Mouse (Mus musculus) liver, embryonic 11.5 days (tissue): ENCODE results near the gene Klk1b16. TPM values are rescaled to one million over a fixed set of nuclear protein-coding genes. Genes with fewer than 3 reads are reported as not detected.

Source experiments
- polyA plus RNA-seq: library from polyadenylated mRNA; unstranded; fragments of >200 nt; fragmentation: Nextera tagmentation; extraction: Ambion mirVana; gene quantifications from 2 replicates; pipeline ENCODE4 v1.2.1, GENCODE M21; 2014

Klk1b16 gene
- polyA plus RNA-seq, 1 experiment from 2014 or later = not detected

Other genes starting within 250 kb of the Klk1b16 start
- gene Klk15, start 203.0 kb upstream of the Klk1b16 start, polyA plus RNA-seq = not detected in 2 replicates
- not detected in 2 replicates for gene Klk1b8, start 186.1 kb upstream of the Klk1b16 start, polyA plus RNA-seq
- not detected in 2 replicates for gene Klk1b1, start 170.0 kb upstream of the Klk1b16 start, polyA plus RNA-seq
- gene Klk1b9, start 160.7 kb upstream of the Klk1b16 start, polyA plus RNA-seq = not detected in 2 replicates
- gene Klk1b11, start 140.9 kb upstream of the Klk1b16 start, polyA plus RNA-seq = not detected in 2 replicates
- gene Klk1b26, start 124.6 kb upstream of the Klk1b16 start, polyA plus RNA-seq = not detected in 2 replicates
- gene Klk1b27, start 84.5 kb upstream of the Klk1b16 start, polyA plus RNA-seq = not detected in 2 replicates
- gene Klk1b21, start 34.4 kb upstream of the Klk1b16 start, polyA plus RNA-seq = not detected in 2 replicates
- not detected in 2 replicates for gene Klk1b22, start 24.1 kb upstream of the Klk1b16 start, polyA plus RNA-seq
- not detected in 2 replicates for gene Klk1b24, start 51.5 kb downstream of the Klk1b16 start, polyA plus RNA-seq
- not detected in 2 replicates for gene Klk1b3, start 61.4 kb downstream of the Klk1b16 start, polyA plus RNA-seq
- not detected in 2 replicates for gene Klk1b4, start 70.7 kb downstream of the Klk1b16 start, polyA plus RNA-seq
- gene Klk1b5, start 79.2 kb downstream of the Klk1b16 start, polyA plus RNA-seq = not detected in 2 replicates
- not detected in 2 replicates for gene Klk1, start 88.6 kb downstream of the Klk1b16 start, polyA plus RNA-seq
- not detected in 2 replicates for gene Gm36864, start 99.4 kb downstream of the Klk1b16 start, polyA plus RNA-seq
- gene 1700028J19Rik, start 109.9 kb downstream of the Klk1b16 start, polyA plus RNA-seq = 1.5 and 2.0 TPM in 2 replicates
- gene 2410002F23Rik, start 110.0 kb downstream of the Klk1b16 start, polyA plus RNA-seq = 109 and 117 TPM in 2 replicates
- not detected in 2 replicates for gene Acp4, start 120.6 kb downstream of the Klk1b16 start, polyA plus RNA-seq
- gene Gm15517, start 124.7 kb downstream of the Klk1b16 start, polyA plus RNA-seq = not detected in 2 replicates
- 0.90 and 1.1 TPM in 2 replicates for gene Clec11a, start 170.1 kb downstream of the Klk1b16 start, polyA plus RNA-seq
- 0.62 and 0.69 TPM in 2 replicates for gene Shank1, start 173.5 kb downstream of the Klk1b16 start, polyA plus RNA-seq
- gene Syt3, start 247.3 kb downstream of the Klk1b16 start, polyA plus RNA-seq = 0.35 and 0.40 TPM in 2 replicates
- gene 1700008O03Rik, start 249.1 kb downstream of the Klk1b16 start, polyA plus RNA-seq = 0.83 and 0.93 TPM in 2 replicates